Mouse (Mus musculus) E14TG2a.4 (cell line): Measurements from ENCODE around the gene Nudt6.

ENCODE experiments used
- CTCF ChIP-seq: conservative IDR thresholded peaks from 2 replicates; pipeline ENCODE4 v1.5.1; 2014; ENCODE audit warnings: low read length
- NANOG ChIP-seq: IDR thresholded peaks from 2 replicates; pipeline ENCODE4 v1.6.1; 2014; ENCODE audit warnings: borderline replicate concordance, low read length, mixed read lengths
- POU5F1 ChIP-seq: IDR thresholded peaks from 2 replicates; pipeline ENCODE4 v1.6.1; 2014; ENCODE audit warnings: low read length, borderline replicate concordance

GRCm38 (mm10) chr3:37401729-37402610 lies 18.0 kb downstream of the Nudt6 start:
- no peak for TF ChIP-seq CTCF
- TF ChIP-seq POU5F1 = no peak
- no peak for TF ChIP-seq NANOG
